Mouse (Mus musculus) limb, embryonic 10.5 days (tissue): Measurements from ENCODE around the gene Dhx37. TPM values are rescaled to one million over a fixed set of nuclear protein-coding genes. Genes with fewer than 3 reads are reported as not detected.
"Not testable (repeated sequence)": the region's sequence is repeated elsewhere in the genome, so short reads cannot be mapped to it uniquely, and the experiment has no call there.

Experiments
- DNase-seq: peaks from one replicate; pipeline ENCODE4 v3.0.0-alpha.2; 2017; ENCODE audit warnings: low spot score
- H3K27ac ChIP-seq: fragments of 300-500 bp; sonication (generic); 2 replicates; pipeline ENCODE4 v1.5.1; 2016; ENCODE audit warnings: mild to moderate bottlenecking
- H3K27me3 ChIP-seq: fragments of 300-500 bp; sonication (generic); 2 replicates; pipeline ENCODE4 v1.6.1; 2016; ENCODE audit warnings: low read depth, mild to moderate bottlenecking; ENCODE audit not compliant: poor library complexity, severe bottlenecking
- H3K36me3 ChIP-seq: fragments of 300-500 bp; sonication (generic); 2 replicates; pipeline ENCODE4 v1.6.1; 2016; ENCODE audit warnings: mild to moderate bottlenecking, moderate library complexity
- H3K4me1 ChIP-seq: fragments of 300-500 bp; sonication (generic); 2 replicates; pipeline ENCODE4 v1.6.1; 2016
- H3K4me3 ChIP-seq: fragments of 300-500 bp; sonication (generic); 2 replicates; pipeline ENCODE4 v1.5.1; 2016; ENCODE audit warnings: mild to moderate bottlenecking, moderate library complexity
- H3K9me3 ChIP-seq: fragments of 300-500 bp; sonication (generic); replicated peaks from 2 replicates; pipeline ENCODE4 v1.6.1; 2016; ENCODE audit warnings: mild to moderate bottlenecking
- WGBS: fragments of 180-500 bp; shearing (Covaris S2); methylation state at CpG from one replicate; pipeline ENCODE4 v1.1.7; 2016; 5-methylcytosine and 5-hydroxymethylcytosine counted together
- polyA plus RNA-seq: library from polyadenylated mRNA; unstranded; fragments of >200 nt; fragmentation: Nextera tagmentation; extraction: Ambion mirVana; gene quantifications from 2 replicates; pipeline ENCODE4 v1.2.1, GENCODE M21; 2016

The Dhx37 gene
- polyA plus RNA-seq, 1 experiment from 2014 or later: 25.5 TPM

- H3K27ac ChIP-seq: no peak overlapping the region
- peaks cover 11% of the 10 kb centered on the region for H3K4me1 ChIP-seq
- no peaks in the 10 kb centered on the region for H3K27me3 ChIP-seq
- DNase-seq: no peak
- peaks cover 63% of the 10 kb centered on the region for H3K36me3 ChIP-seq
- H3K4me3 ChIP-seq: no peak overlapping the region
- no peaks in the 10 kb centered on the region for H3K9me3 ChIP-seq
- WGBS: 89% methylated on average over 4 of the region's 4 CpGs
Observed at GRCm38 (mm10) chr5:125413763-125414162, 20.2 kb downstream of the Dhx37 start.

GRCm38 (mm10) chr5:125412536-125412935, 21.4 kb downstream of the Dhx37 start:
- not testable (repeated sequence) for H3K27ac ChIP-seq, H3K27me3 ChIP-seq, DNase-seq, H3K9me3 ChIP-seq, H3K4me3 ChIP-seq
- Histone ChIP-seq H3K4me1 (peaks cover 21% of the 10 kb centered on the region), H3K36me3 (peaks cover 51% of the 10 kb centered on the region)
- 93% methylated on average over 8 of the region's 8 CpGs for WGBS

DNA sequence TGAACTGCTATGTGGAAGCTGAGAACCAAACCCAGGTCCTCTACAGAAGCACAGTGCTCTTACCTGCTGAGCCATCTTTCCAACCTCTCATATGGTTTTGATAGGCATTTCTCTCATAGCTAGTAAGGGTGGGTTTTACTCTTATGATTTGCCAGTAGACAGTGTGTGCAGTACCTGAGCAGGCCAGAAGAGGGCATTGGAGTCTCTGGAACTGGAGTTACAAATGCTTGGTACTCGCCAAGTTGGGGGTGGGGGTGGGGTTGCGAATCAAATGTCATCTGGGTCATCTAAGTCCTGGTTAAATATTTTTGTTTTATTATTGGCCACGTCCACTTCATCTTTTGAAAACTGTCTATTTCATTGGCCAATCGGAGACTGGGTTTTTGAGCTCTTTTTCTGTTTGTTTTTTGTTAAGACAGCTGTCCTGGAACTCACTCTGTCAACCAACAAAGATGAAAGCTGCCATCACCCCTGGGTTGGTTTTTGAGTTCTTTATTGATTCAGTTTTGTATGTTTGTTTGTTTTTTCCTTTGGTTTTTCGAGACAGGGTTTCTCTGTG, 21.9 kb downstream of the Dhx37 start:
- Histone ChIP-seq H3K4me1 (peaks cover 25% of the 10 kb centered on the region), H3K36me3 (peaks cover 46% of the 10 kb centered on the region), H3K4me3 (no peak overlapping the region), H3K9me3 (no peaks in the 10 kb centered on the region), H3K27me3 (no peaks in the 10 kb centered on the region), H3K27ac (no peak overlapping the region)
- whole genome bisulfite sequencing: 62% methylated on average over 5 of the region's 5 CpGs
- peak; percentile 70 for DNase-seq

- Histone ChIP-seq H3K4me1 (peaks cover 32% of the 10 kb centered on the region), H3K27ac (peak overlapping the region; percentile 31; the same call in 1 of the 2 replicates), H3K27me3 (no peaks in the 10 kb centered on the region), H3K9me3 (no peaks in the 10 kb centered on the region), H3K36me3 (peaks cover 21% of the 10 kb centered on the region), H3K4me3 (peak overlapping the region; percentile 46)
- WGBS: 7% methylated on average over 20 of the region's 20 CpGs
- DNase-seq: peak; percentile 73
Observed at GRCm38 (mm10) chr5:125409348-125410090, 24.4 kb downstream of the Dhx37 start.

DNA sequence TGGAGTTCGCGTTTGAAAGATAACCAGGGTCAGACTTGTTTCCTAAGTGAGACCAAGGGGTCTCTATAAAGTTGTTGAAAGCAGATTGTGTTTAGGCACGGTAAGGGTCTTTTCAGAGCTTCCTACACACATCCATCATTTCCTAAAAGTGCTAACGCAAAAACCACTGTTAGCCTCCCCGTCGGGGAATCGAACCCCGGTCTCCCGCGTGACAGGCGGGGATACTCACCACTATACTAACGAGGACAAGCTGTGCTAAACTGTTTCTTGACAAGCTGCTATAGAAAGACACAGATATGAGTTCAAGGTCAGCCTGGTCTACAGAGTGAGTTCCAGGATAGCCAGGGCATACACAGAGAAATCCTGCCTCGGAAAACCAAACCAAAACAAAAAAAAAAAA, 25.1 kb downstream of the Dhx37 start:
- H3K4me3 ChIP-seq: peak overlapping the region; percentile 46
- under 1% methylated on average over 13 of the region's 13 CpGs for WGBS
- DNase-seq: peak; percentile 88
- no peaks in the 10 kb centered on the region for H3K9me3 ChIP-seq
- no peak overlapping the region for H3K27ac ChIP-seq
- H3K27me3 ChIP-seq: no peaks in the 10 kb centered on the region
- H3K4me1 ChIP-seq: peaks cover 33% of the 10 kb centered on the region
- H3K36me3 ChIP-seq: peaks cover 14% of the 10 kb centered on the region

- DNase-seq: no peak
- Histone ChIP-seq H3K9me3 (no peaks in the 10 kb centered on the region), H3K4me3 (peak overlapping the region; percentile 46), H3K27me3 (peaks cover 2% of the 10 kb centered on the region), H3K36me3 (peaks cover 6% of the 10 kb centered on the region), H3K4me1 (peaks cover 35% of the 10 kb centered on the region), H3K27ac (no peak overlapping the region)
- 65% methylated on average over 14 of the region's 14 CpGs for WGBS
Observed at GRCm38 (mm10) chr5:125407910-125408575, 25.9 kb downstream of the Dhx37 start.

DNA sequence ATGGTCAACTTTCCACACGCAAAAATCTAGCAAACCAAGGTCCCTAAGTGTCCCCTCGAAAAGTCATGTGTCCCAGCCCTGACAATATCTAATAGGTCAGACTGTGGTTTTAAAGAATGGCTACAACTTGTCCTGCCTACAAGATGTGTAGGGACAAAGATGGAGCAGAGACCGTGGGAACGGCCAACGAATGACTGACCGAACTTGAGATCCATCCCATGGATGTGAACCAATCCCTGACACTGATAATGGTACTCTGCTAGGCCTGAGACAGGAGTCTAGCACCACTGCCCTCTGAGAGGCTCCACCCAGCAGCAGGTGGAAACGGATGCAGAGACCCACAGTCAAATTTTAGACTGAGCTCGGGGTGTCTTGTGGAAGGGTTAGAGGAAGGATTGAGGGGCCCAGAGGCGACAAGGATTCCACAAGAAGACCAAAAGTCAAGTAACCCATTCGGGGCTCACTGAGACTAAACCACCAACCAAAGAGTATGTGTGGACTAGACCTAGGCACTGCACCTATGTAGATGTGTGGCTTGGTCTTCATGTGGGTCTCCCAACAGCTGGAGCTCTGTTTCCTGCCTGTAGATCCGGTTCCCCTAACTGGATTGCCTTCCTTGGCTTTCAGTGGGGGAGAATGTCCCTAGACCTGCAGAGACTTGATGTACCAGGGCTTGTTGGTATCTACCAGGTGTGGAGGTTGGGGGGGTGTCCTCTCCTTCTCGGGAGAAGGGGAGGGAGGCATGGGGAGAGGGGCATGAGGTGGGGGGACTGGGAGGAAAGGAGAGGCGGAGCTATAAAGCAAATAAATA, 26.7 kb downstream of the Dhx37 start:
- H3K27me3 ChIP-seq: peaks cover 8% of the 10 kb centered on the region
- H3K9me3 ChIP-seq: no peaks in the 10 kb centered on the region
- peak overlapping the region; percentile 74 for H3K4me3 ChIP-seq
- no peak for DNase-seq
- H3K36me3 ChIP-seq: no peaks in the 10 kb centered on the region
- H3K27ac ChIP-seq: peak overlapping the region; percentile 82
- whole genome bisulfite sequencing: 56% methylated on average over 13 of the region's 13 CpGs
- peaks cover 42% of the 10 kb centered on the region for H3K4me1 ChIP-seq

DNA sequence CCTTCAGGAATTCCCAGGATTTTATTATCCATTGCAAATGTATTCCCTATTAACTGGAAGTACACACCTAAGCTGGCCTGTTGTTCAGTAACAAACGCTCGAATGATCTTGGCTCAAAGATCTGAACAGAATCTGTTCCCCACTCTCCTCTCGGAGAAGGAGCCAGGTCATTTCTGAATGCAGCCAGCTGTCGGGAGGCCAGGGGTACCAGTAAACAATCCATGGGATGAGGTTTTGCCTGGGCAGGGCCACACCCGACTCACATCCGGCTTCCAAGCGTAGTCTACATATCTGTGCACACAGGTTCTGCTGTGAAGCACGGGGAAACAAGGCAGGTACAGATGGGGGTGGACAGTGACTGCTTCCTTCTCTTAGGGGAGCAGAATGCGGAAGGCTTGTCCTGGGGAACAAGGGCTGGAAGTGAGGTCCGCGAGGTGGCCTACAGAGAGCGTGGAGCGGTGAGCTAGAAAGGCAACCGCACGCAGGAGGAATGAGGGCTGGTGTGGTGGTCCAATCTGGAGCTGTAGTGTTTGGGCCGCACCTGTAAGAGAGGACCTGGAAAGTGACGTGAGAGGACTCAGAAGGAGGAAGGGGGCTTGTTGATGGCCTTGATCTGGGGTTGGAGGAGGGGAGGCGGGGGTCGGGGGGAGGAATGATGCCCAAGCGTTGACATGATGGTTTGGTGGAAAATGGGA, 27.5 kb downstream of the Dhx37 start:
- peaks cover 42% of the 10 kb centered on the region for H3K4me1 ChIP-seq
- no peaks in the 10 kb centered on the region for H3K36me3 ChIP-seq
- H3K27me3 ChIP-seq: peaks cover 12% of the 10 kb centered on the region
- peak overlapping the region; percentile 82 for H3K27ac ChIP-seq
- peak; percentile 78 for DNase-seq
- WGBS: 4% methylated on average over 20 of the region's 20 CpGs
- H3K9me3 ChIP-seq: no peaks in the 10 kb centered on the region
- peak overlapping the region; percentile 74 for H3K4me3 ChIP-seq

- Histone ChIP-seq H3K4me3 (peak overlapping the region; percentile 74), H3K36me3 (no peaks in the 10 kb centered on the region), H3K9me3 (no peaks in the 10 kb centered on the region), H3K4me1 (peaks cover 42% of the 10 kb centered on the region), H3K27ac (peak overlapping the region; percentile 86), H3K27me3 (peaks cover 12% of the 10 kb centered on the region)
- WGBS: 1% methylated on average over 31 of the region's 31 CpGs
- DNase-seq: peak; percentile 93
Observed at GRCm38 (mm10) chr5:125405546-125406248, 28.2 kb downstream of the Dhx37 start.

DNA sequence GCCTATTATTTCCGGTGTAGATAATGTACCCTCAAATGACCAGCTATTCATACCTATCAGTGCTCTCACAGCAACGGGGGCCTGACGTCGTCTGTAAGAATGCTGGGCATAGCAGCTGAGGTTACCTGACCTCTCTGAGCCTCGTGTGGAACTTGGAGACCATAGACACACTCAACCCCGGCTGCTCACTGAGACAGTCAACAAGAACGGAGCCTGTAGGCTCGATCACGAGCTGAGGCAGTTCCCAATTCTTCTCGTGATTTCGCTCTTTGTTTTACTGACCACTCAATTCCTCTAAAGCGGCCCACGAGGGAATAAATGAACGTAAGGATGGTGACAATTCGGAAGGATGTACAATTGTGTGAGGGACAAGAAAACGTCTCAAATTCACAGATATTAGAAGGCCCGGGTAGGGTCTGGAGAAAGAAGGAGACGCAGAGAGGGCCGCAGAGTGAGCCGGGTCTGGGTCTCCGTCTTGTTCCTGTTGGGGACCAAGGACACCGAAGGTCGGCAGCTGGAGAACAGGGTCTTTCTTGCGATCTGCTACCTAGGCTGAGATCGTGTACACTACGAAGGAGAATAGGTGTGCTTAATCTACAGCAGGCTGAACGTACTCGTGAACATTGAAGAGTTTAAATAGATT, 28.9 kb downstream of the Dhx37 start:
- peaks cover 12% of the 10 kb centered on the region for H3K27me3 ChIP-seq
- no peaks in the 10 kb centered on the region for H3K36me3 ChIP-seq
- H3K9me3 ChIP-seq: no peaks in the 10 kb centered on the region
- H3K27ac ChIP-seq: peak overlapping the region; percentile 86
- peaks cover 37% of the 10 kb centered on the region for H3K4me1 ChIP-seq
- peak; percentile 82 for DNase-seq
- WGBS: under 1% methylated on average over 28 of the region's 28 CpGs
- H3K4me3 ChIP-seq: peak overlapping the region; percentile 74

- peaks cover 12% of the 10 kb centered on the region for H3K27me3 ChIP-seq
- no peak for DNase-seq
- H3K36me3 ChIP-seq: no peaks in the 10 kb centered on the region
- H3K27ac ChIP-seq: peak overlapping the region; percentile 86
- H3K4me3 ChIP-seq: peak overlapping the region; percentile 74
- no peaks in the 10 kb centered on the region for H3K9me3 ChIP-seq
- WGBS: 4% methylated on average over 7 of the region's 7 CpGs
- H3K4me1 ChIP-seq: peaks cover 32% of the 10 kb centered on the region
Observed at GRCm38 (mm10) chr5:125404536-125404902, 29.4 kb downstream of the Dhx37 start.
